Mouse (Mus musculus) kidney, postnatal 10 days (tissue): ENCODE measurements around the gene Olfr680-ps1.
"Not testable (repeated sequence)": the region's sequence is repeated elsewhere in the genome, so short reads cannot be mapped to it uniquely, and the experiment has no call there.

Experiments
- DNase-seq: peaks from one replicate; pipeline ENCODE4 v3.0.0; 2021; ENCODE audit warnings: mixed read lengths

Gene Olfr680-ps1

GRCm38 (mm10) chr7:105092717-105093116, at the start of gene Olfr680-ps1:
Gene Olfr680-ps1 (minus strand): TSS chr7:105092817.
- not testable (repeated sequence) for DNase-seq

- no peak for DNase-seq
Observed at GRCm38 (mm10) chr7:105141275-105141674, 48.7 kb upstream of the Olfr680-ps1 start.

GRCm38 (mm10) chr7:105116536-105116935, 23.9 kb upstream of the Olfr680-ps1 start, which contains the start of gene Olfr681:
Gene Olfr681 (plus strand): TSS chr7:105116836.
- no peak for DNase-seq

GRCm38 (mm10) chr7:105080905-105081304, 11.7 kb downstream of the Olfr680-ps1 start, which contains the start of gene Olfr679:
Gene Olfr679 (plus strand): TSS chr7:105081205.
- no peak for DNase-seq

- no peak for DNase-seq
Observed at GRCm38 (mm10) chr7:105064175-105064574, 28.4 kb downstream of the Olfr680-ps1 start, which contains the start of gene Olfr678. Gene Olfr678 (plus strand): TSS chr7:105064475.

- no peak for DNase-seq
Observed at GRCm38 (mm10) chr7:105058951-105059350, 33.7 kb downstream of the Olfr680-ps1 start.
